Mouse (Mus musculus) bone marrow, adult 2 months (tissue): ENCODE data around the gene Slc24a5.

ENCODE experiments used
- CTCF ChIP-seq: fragments of 200-500 bp; IDR thresholded peaks from 2 replicates; pipeline ENCODE4 v1.5.1; 2011; ENCODE audit warnings: low read length, control low read depth; ENCODE audit not compliant: control insufficient read depth, insufficient read depth
- POLR2A ChIP-seq: fragments of 200-500 bp; IDR thresholded peaks from 2 replicates; pipeline ENCODE4 v1.6.1; 2011; ENCODE audit warnings: low read depth, mild to moderate bottlenecking, control low read depth, low read length, borderline replicate concordance; ENCODE audit not compliant: control insufficient read depth

DNA sequence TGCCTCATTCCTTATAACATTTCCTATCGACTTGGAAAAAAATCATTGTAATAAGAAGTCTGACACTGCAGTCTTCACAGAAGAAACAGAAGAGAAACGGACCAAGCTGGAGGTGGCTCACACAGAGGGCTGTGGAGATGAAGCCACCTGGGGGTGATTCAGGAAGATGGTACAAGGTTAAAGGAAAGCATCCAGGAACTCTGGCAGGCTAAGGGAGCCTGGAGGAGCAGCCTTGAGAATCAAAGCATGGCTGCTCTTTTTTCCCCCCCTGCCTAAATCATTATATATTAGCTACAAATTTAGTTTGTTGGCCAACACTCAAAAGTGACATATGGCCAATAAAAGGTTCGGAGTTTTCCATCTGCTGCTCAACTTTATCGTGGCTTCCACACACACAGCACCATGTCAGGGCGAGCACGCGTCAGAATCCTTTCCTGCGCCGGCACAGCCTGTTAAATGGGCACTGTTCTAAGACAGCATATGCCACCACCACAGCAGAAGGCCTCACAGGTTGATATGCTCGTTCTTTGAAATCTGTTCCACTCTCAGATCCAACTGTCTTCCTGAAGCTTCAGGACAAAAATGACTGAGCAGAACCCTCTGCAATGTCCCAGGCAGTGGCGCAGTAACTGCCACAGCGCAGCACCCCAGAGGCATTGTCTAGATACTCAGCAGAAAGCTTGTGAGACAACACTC, 36.2 kb upstream of the Slc24a5 start:
- TF ChIP-seq POLR2A (no peak), CTCF (no peak)
